Mouse (Mus musculus): ENCODE results near the gene Sept9.
"Not testable (repeated sequence)": the region's sequence is repeated elsewhere in the genome, so short reads cannot be mapped to it uniquely, and the experiment has no call there.

Sept9 gene

GRCm38 (mm10) chr11:117313446-117313845, 114.0 kb downstream of the Sept9 start:
- DNase-seq (ENCODE audit: low spot score), result no peak

GRCm38 (mm10) chr11:117314026-117314425, 114.6 kb downstream of the Sept9 start:
- no peak for DNase-seq (ENCODE audit: low spot score)

GRCm38 (mm10) chr11:117314520-117314919, 115.1 kb downstream of the Sept9 start:
- DNase-seq (ENCODE audit: low spot score), result no peak

- peak; percentile 56 for DNase-seq (ENCODE audit: low spot score)
Observed at GRCm38 (mm10) chr11:117315309-117315708, 115.8 kb downstream of the Sept9 start.

GRCm38 (mm10) chr11:117316441-117317331, 117.2 kb downstream of the Sept9 start:
- DNase-seq (ENCODE audit: low spot score), result no peak

- no peak for DNase-seq (ENCODE audit: low spot score)
Observed at GRCm38 (mm10) chr11:117317429-117318101, 118.1 kb downstream of the Sept9 start.

- no peak for DNase-seq (ENCODE audit: low spot score)
Observed at GRCm38 (mm10) chr11:117318202-117318601, 118.7 kb downstream of the Sept9 start.

GRCm38 (mm10) chr11:117318731-117319542, 119.5 kb downstream of the Sept9 start:
- no peak for DNase-seq (ENCODE audit: low spot score)

GRCm38 (mm10) chr11:117319543-117320335, 120.3 kb downstream of the Sept9 start:
- no peak for DNase-seq (ENCODE audit: low spot score)

GRCm38 (mm10) chr11:117320482-117320881, 121.0 kb downstream of the Sept9 start:
- DNase-seq (ENCODE audit: low spot score), result no peak

GRCm38 (mm10) chr11:117321311-117321971, 122.0 kb downstream of the Sept9 start:
- DNase-seq (ENCODE audit: low spot score), result no peak

GRCm38 (mm10) chr11:117322311-117322710, 122.8 kb downstream of the Sept9 start:
- DNase-seq (ENCODE audit: low spot score), result no peak

- DNase-seq (ENCODE audit: low spot score), result no peak
Observed at GRCm38 (mm10) chr11:117322730-117323579, 123.5 kb downstream of the Sept9 start.

GRCm38 (mm10) chr11:117323976-117324574, 124.6 kb downstream of the Sept9 start:
- DNase-seq (ENCODE audit: low spot score), result no peak

GRCm38 (mm10) chr11:117324718-117325117, 125.3 kb downstream of the Sept9 start:
- not testable (repeated sequence) for DNase-seq (ENCODE audit: low spot score)

- DNase-seq (ENCODE audit: low spot score), result no peak
Observed at GRCm38 (mm10) chr11:117325131-117325467, 125.6 kb downstream of the Sept9 start.

GRCm38 (mm10) chr11:117325468-117326139, 126.1 kb downstream of the Sept9 start:
- no peak for DNase-seq (ENCODE audit: low spot score)

- no peak for DNase-seq (ENCODE audit: low spot score)
Observed at GRCm38 (mm10) chr11:117326140-117326725, 126.8 kb downstream of the Sept9 start.

Measured in ovary, adult 18-20 months (tissue).